In genomic region chr3:88140903-88141430, GRCm38 (mm10) we compare ENCODE assay signal across 7 mouse cellular contexts. TPM values are rescaled to one million over a fixed set of nuclear protein-coding genes. Genes with fewer than 3 reads are reported as not detected.
DNase-seq lines count a peak whose midpoint lies in the region; ATAC-seq and TF ChIP-seq lines count a peak whose summit lies in the region.

No protein-coding gene starts in this region.

- no peaks in the 10 kb centered on the region for H3K27me3 ChIP-seq in lung, embryonic 16.5 days (ENCODE audit: control insufficient read depth, insufficient read depth, low read depth, low read length)
- peaks cover 21% of the 10 kb centered on the region for H3K27me3 ChIP-seq in forebrain, embryonic 11.5 days (ENCODE audit: control insufficient read depth, insufficient read depth, low read length)
- H3K27me3 ChIP-seq in limb, embryonic 14.5 days (ENCODE audit: control insufficient read depth, insufficient read depth, low read length): no peaks in the 10 kb centered on the region
- H3K27me3 ChIP-seq in stomach, embryonic 16.5 days (ENCODE audit: control insufficient read depth, insufficient read depth, low read length): no peaks in the 10 kb centered on the region

- no peak for TF ChIP-seq CTCF in lung, adult 2 months (IDR thresholded peaks at IDR 0.05; ENCODE audit: insufficient read depth, low read length)

- peak overlapping the region; percentile 99 for H3K27ac ChIP-seq in lung, embryonic 16.5 days (ENCODE audit: low read length)
- H3K27ac ChIP-seq in forebrain, embryonic 11.5 days (ENCODE audit: low read depth, low read length): peak overlapping the region; percentile 50; the same call in 1 of the 2 replicates
- H3K27ac ChIP-seq in limb, embryonic 14.5 days (replicated peaks; ENCODE audit: low read depth, low read length): peak overlapping the region; percentile 97
- peak overlapping the region; percentile 99 for H3K27ac ChIP-seq in stomach, embryonic 16.5 days (ENCODE audit: low read length)

- peak overlapping the region; percentile 92 for H3K4me2 ChIP-seq in lung, embryonic 16.5 days (ENCODE audit: low read depth, low read length)
- peak overlapping the region; percentile 8 for H3K4me2 ChIP-seq in forebrain, embryonic 11.5 days (ENCODE audit: low read depth, low read length, severe bottlenecking)
- peak overlapping the region; percentile 97 for H3K4me2 ChIP-seq in limb, embryonic 14.5 days (replicated peaks; ENCODE audit: low read depth, low read length, severe bottlenecking)
- H3K4me2 ChIP-seq in stomach, embryonic 16.5 days (ENCODE audit: low read depth, low read length): peak overlapping the region; percentile 95

- no peaks in the 10 kb centered on the region for H3K36me3 ChIP-seq in lung, embryonic 16.5 days (ENCODE audit: control insufficient read depth, insufficient read depth, low read length)
- no peaks in the 10 kb centered on the region for H3K36me3 ChIP-seq in forebrain, embryonic 11.5 days (ENCODE audit: control insufficient read depth, insufficient read depth, low read length)
- peaks cover 5% of the 10 kb centered on the region for H3K36me3 ChIP-seq in limb, embryonic 14.5 days (ENCODE audit: control insufficient read depth, insufficient read depth, low read length)
- H3K36me3 ChIP-seq in stomach, embryonic 16.5 days (ENCODE audit: control insufficient read depth, insufficient read depth, low read length): no peaks in the 10 kb centered on the region

- H3K4me1 ChIP-seq in lung, embryonic 16.5 days (replicated peaks; ENCODE audit: control insufficient read depth, insufficient read depth, low read length): peaks cover 58% of the 10 kb centered on the region
- H3K4me1 ChIP-seq in lung, adult 2 months (ENCODE audit: control insufficient read depth, insufficient read depth, low read length): peaks cover 38% of the 10 kb centered on the region
- H3K4me1 ChIP-seq in forebrain, embryonic 11.5 days (replicated peaks; ENCODE audit: control insufficient read depth, insufficient read depth, low read length): peaks cover 37% of the 10 kb centered on the region
- H3K4me1 ChIP-seq in limb, embryonic 14.5 days (ENCODE audit: control insufficient read depth, insufficient read depth, low read length): peaks cover 61% of the 10 kb centered on the region
- H3K4me1 ChIP-seq in stomach, embryonic 16.5 days (ENCODE audit: control insufficient read depth, insufficient read depth, low read length): peaks cover 59% of the 10 kb centered on the region

- H3K9ac ChIP-seq in lung, embryonic 16.5 days (ENCODE audit: low read length): peak overlapping the region; percentile 44
- H3K9ac ChIP-seq in forebrain, embryonic 11.5 days (ENCODE audit: low read length): peak overlapping the region; percentile 55; the same call in 1 of the 2 replicates
- peak overlapping the region; percentile 87; the same call in 1 of the 2 replicates for H3K9ac ChIP-seq in limb, embryonic 14.5 days (ENCODE audit: low read depth, low read length, severe bottlenecking)
- H3K9ac ChIP-seq in stomach, embryonic 16.5 days (ENCODE audit: low read length): peak overlapping the region; percentile 76

- no peak for ATAC-seq in lung, embryonic 16.5 days (ENCODE audit: low read depth)
- no peak for ATAC-seq in forebrain, embryonic 11.5 days (replicated peaks; ENCODE audit: low FRiP score)
- no peak for ATAC-seq in limb, embryonic 14.5 days (ENCODE audit: low FRiP score, low read depth)
- ATAC-seq in stomach, embryonic 16.5 days (ENCODE audit: insufficient read depth, low FRiP score): no peak

- no peak for DNase-seq in lung, adult 2 months
- no peak for DNase-seq in forebrain, embryonic 11.5 days (ENCODE audit: low spot score)
- peak; percentile 56 for DNase-seq in limb, embryonic 14.5 days (ENCODE audit: low spot score)
- DNase-seq in adrenal gland, postnatal 36 days: no peak
- no peak for DNase-seq in right cerebral cortex, postnatal 25 days

- TF ChIP-seq POLR2A in lung, adult 2 months (IDR thresholded peaks at IDR 0.05; ENCODE audit: borderline replicate concordance, extremely low read depth, low read depth, low read length): no peak
- TF ChIP-seq POLR2A in limb, embryonic 14.5 days (IDR thresholded peaks at IDR 0.05; ENCODE audit: borderline replicate concordance, extremely low read depth, insufficient read depth, insufficient read length): no peak

- WGBS in lung, embryonic 16.5 days: 24% methylated on average over 6 of the region's 6 CpGs
- WGBS in lung, adult 2 months: 16% methylated on average over 6 of the region's 6 CpGs
- 49% methylated on average over 6 of the region's 6 CpGs for WGBS in forebrain, embryonic 11.5 days
- 17% methylated on average over 6 of the region's 6 CpGs for WGBS in limb, embryonic 14.5 days
- 34% methylated on average over 6 of the region's 6 CpGs for WGBS in stomach, embryonic 16.5 days

- peak overlapping the region; percentile 88 for H3K4me3 ChIP-seq in lung, embryonic 16.5 days (ENCODE audit: low read length)
- no peak overlapping the region for H3K4me3 ChIP-seq in lung, adult 2 months (replicated peaks; ENCODE audit: extremely low read depth, low read depth, low read length)
- H3K4me3 ChIP-seq in forebrain, embryonic 11.5 days (ENCODE audit: low read depth, low read length): no peak overlapping the region
- H3K4me3 ChIP-seq in limb, embryonic 14.5 days (replicated peaks; ENCODE audit: low read length): 0 out of 2 replicates have a peak overlapping the region, but pooled peaks have one; percentile 76
- H3K4me3 ChIP-seq in stomach, embryonic 16.5 days (replicated peaks; ENCODE audit: low read length): peak overlapping the region; percentile 90

- no peaks in the 10 kb centered on the region for H3K9me3 ChIP-seq in lung, embryonic 16.5 days (ENCODE audit: control insufficient read depth, low read length)
- no peaks in the 10 kb centered on the region for H3K9me3 ChIP-seq in forebrain, embryonic 11.5 days (ENCODE audit: control insufficient read depth, low read length)
- no peaks in the 10 kb centered on the region for H3K9me3 ChIP-seq in limb, embryonic 14.5 days (ENCODE audit: control insufficient read depth, low read length)
- no peaks in the 10 kb centered on the region for H3K9me3 ChIP-seq in stomach, embryonic 16.5 days (replicated peaks; ENCODE audit: control insufficient read depth, low read length)

RNA-seq across cellular contexts. Expression of gene Mef2d, which starts 1.2 kb away (rescaled TPM):
- polyA plus RNA-seq in lung, embryonic 16.5 days (2015; fragmentation: Nextera tagmentation; extraction: Ambion mirVana): 19.9 and 22.9 TPM in 2 replicates
- polyA plus RNA-seq in lung, adult 2 months (2012; rRNA removed): 87.0 and 94.3 TPM in 2 replicates
- polyA plus RNA-seq in forebrain, embryonic 11.5 days (2014; fragmentation: Nextera tagmentation; extraction: Ambion mirVana): 17.3 and 19.7 TPM in 2 replicates
- polyA plus RNA-seq in limb, embryonic 14.5 days (2012; rRNA removed): 58.7 and 79.0 TPM in 2 replicates
- polyA plus RNA-seq in limb, embryonic 14.5 days (2014; fragmentation: Nextera tagmentation; extraction: Ambion mirVana): 27.4 and 29.6 TPM in 2 replicates
- polyA plus RNA-seq in stomach, embryonic 16.5 days (2015; fragmentation: Nextera tagmentation; extraction: Ambion mirVana): 15.4 and 18.2 TPM in 2 replicates
- 10 to 100 TPM; 85.1 to 99.4 TPM for total RNA-seq in adrenal gland, postnatal 36 days (2021)

RNA-seq across cellular contexts. Expression of gene Iqgap3, which starts 59.2 kb away (rescaled TPM):
- 23.4 and 26.9 TPM in 2 replicates for polyA plus RNA-seq in lung, embryonic 16.5 days (2015; fragmentation: Nextera tagmentation; extraction: Ambion mirVana)
- 1.8 and 2.5 TPM in 2 replicates for polyA plus RNA-seq in lung, adult 2 months (2012; rRNA removed)
- 26.8 and 27.0 TPM in 2 replicates for polyA plus RNA-seq in forebrain, embryonic 11.5 days (2014; fragmentation: Nextera tagmentation; extraction: Ambion mirVana)
- polyA plus RNA-seq in limb, embryonic 14.5 days (2012; rRNA removed): 38.8 and 50.5 TPM in 2 replicates
- polyA plus RNA-seq in limb, embryonic 14.5 days (2014; fragmentation: Nextera tagmentation; extraction: Ambion mirVana): 20.0 and 21.0 TPM in 2 replicates
- 17.1 and 22.0 TPM in 2 replicates for polyA plus RNA-seq in stomach, embryonic 16.5 days (2015; fragmentation: Nextera tagmentation; extraction: Ambion mirVana)
- total RNA-seq in adrenal gland, postnatal 36 days (2021): 1 to 10 TPM; 2.1 to 2.2 TPM

Comparison
In these comparisons a context has a peak if more than half of its experiments do, and no peak if none do; other contexts are left out.
1. H3K4me3 ChIP-seq: peak in lung, embryonic 16.5 days (single experiment), limb, embryonic 14.5 days (single experiment) and stomach, embryonic 16.5 days (single experiment); none in lung, adult 2 months (single experiment) and forebrain, embryonic 11.5 days (single experiment).
2. H3K4me2 ChIP-seq: peak in every context shown above with its lines; median percentile 97 in limb, embryonic 14.5 days; 95 in stomach, embryonic 16.5 days; 92 in lung, embryonic 16.5 days; 8 in forebrain, embryonic 11.5 days.
3. Peak in every context shown above with its lines, with median percentiles within 50 percentile points of each other: H3K27ac ChIP-seq and H3K9ac ChIP-seq.